Mouse (Mus musculus) left cerebral cortex, postnatal 25 days (tissue): ENCODE results near the gene Tchhl1. TPM values are rescaled to one million over a fixed set of nuclear protein-coding genes. Genes with fewer than 3 reads are reported as not detected.
A peak's percentile ranks its signal among the peaks of the same experiment; 100 is the strongest.
"Not testable (repeated sequence)": the region's sequence is repeated elsewhere in the genome, so short reads cannot be mapped to it uniquely, and the experiment has no call there.

Experiments used
- DNase-seq, 2 experiments: peaks; one replicate each; pipeline ENCODE4 v3.0.0; 2022; ENCODE audit warnings: low spot score in 2 of 2, mixed read lengths in 1 of 2
- intact Hi-C: fragments of 180-260 bp; cut with DNase I; formaldehyde crosslinking; loops from one replicate; pipeline ENCODE4 v1.15.1; 2025
- total RNA-seq, 2 experiments: library from RNA; stranded (reverse); gene quantifications; 2 replicates each; pipeline ENCODE4 v1.2.3; 2021

The Tchhl1 gene
- total RNA-seq: not detected

GRCm38 (mm10) chr3:93468561-93468960 lies at the start of gene Tchhl1:
Tchhl1 (plus strand) TSS chr3:93468754.
- intact Hi-C loops: no loop called here

GRCm38 (mm10) chr3:93431673-93432072 lies 36.9 kb upstream of the Tchhl1 start:
- DNase-seq: no peak

More at GRCm38 (mm10) chr3:93468561-93468960, at the start of gene Tchhl1:
- no peak for DNase-seq

GRCm38 (mm10) chr3:93442030-93442429 lies 26.5 kb upstream of the Tchhl1 start, which contains the start of gene Tchh:
Tchh (plus strand) TSS chr3:93442330.
- intact Hi-C loops: no loop called here

More at GRCm38 (mm10) chr3:93431673-93432072, 36.9 kb upstream of the Tchhl1 start:
- intact Hi-C loops: no loop called here

DNA sequence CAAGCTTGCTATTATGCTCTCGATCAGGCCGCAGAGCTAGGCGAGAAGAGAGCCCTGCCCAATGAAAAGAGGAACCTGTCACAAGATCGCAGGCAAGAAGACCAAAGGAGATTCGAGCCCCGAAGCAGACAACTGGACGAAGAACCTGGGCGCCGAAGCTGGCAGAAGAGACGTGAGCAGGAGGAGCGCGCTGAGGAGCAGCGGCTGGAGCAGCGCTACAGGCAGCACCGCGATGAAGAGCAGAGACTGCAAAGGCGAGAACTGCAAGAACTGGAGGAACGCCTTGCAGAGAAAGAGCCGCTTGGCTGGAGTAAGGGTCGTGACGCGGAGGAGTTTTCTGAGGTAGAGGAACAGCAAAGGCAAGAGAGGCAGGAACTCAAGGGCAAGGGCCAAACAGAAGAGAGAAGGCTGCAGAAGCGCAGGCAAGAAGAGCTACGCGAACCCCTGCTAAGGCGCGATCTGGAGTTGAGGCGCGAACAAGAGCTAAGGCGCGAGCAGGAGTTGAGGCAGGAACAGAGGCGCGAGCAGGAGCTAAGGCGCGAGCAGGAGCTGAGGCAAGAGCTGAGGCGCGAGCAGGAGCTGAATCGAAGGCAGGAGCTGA lies 25.0 kb upstream of the Tchhl1 start:
- intact Hi-C loops: no loop called here
- peak; percentile 28 to 29 for DNase-seq

More at GRCm38 (mm10) chr3:93442030-93442429, 26.5 kb upstream of the Tchhl1 start, which contains the start of gene Tchh:
- DNase-seq: no peak

GRCm38 (mm10) chr3:93444343-93445164 lies 24.0 kb upstream of the Tchhl1 start:
- intact Hi-C loops: no loop called here
- peak; percentile 68 to 79 for DNase-seq

DNA sequence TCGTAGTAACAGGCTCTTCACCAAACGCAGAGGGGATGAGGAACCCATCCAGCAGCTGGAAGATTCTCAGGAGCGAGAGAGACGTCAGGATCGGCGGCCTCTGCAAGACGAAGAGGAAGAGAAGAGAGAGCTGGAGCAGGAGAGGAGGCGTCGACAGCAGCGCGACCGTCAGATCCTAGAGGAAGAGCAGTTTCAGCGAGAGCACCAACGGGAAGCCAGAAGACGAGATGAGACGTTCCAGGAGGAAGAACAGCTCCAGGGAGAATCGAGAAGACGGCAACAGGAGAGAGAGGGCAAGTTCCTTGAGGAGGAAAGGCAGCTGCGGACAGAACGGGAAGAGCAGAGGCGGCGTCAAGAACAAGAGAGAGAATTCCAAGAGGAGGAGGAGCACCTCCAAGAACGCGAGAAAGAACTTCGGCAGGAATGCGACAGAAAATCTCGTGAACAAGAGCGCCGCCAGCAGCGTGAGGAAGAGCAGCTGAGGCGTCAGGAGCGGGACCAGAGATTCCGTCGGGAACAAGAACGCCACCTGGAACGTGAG lies 23.3 kb upstream of the Tchhl1 start:
- intact Hi-C loops: no loop called here
- DNase-seq: peak; percentile 20 to 21

DNA sequence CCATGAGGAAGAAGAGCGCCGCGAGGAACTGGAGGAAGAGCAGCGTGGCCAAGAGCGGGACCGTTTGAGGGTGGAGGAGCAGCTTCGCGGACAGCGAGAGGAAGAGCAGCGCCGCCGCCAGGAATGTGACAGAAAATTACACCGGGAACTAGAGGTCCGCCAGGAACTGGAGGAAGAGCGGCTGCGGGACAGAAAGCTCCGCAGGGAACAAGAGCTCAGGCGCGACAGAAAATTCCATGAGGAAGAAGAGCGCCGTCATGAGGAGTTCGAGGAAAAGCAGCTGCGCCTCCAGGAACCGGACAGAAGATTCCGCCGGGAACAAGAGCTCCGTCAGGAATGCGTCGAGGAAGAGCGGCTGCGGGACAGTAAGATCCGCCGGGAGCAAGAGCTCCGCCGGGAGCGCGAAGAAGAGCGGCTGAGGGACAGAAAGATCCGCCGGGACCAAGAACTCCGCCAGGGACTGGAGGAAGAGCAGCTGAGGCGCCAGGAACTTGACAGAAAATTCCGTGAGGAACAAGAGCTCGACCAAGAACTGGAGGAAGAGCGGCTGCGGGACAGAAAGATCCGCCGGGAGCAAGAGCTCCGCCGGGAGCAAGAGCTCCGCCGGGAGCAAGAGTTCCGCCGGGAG lies 22.3 kb upstream of the Tchhl1 start:
- intact Hi-C loops: no loop called here
- DNase-seq: peak; percentile 5 to 6

- intact Hi-C loops, DNase-seq: not testable (repeated sequence)
These were observed 21.8 kb upstream of the Tchhl1 start for GRCm38 (mm10) chr3:93446756-93447137.

GRCm38 (mm10) chr3:93447138-93447841 lies 21.3 kb upstream of the Tchhl1 start:
- intact Hi-C loops: no loop called here

DNA sequence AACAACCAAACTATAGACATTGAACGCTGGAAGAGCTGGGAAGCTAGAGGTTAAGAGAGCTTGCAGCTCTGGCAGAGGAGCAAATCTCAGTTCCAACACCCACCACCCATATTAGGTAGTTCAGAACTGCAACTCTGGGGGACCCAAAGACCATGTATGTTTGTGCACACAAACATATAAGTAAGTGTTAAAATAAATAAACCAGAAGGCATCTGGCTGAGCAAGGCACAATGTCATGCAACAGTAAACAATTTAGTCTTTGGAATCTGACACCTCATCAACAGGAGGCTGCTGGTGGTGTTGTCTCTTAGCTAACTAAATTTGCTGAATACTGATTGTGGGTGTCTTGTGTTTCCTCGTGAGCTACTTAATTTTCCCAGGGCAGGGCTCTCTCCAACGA lies 2.0 kb upstream of the Tchhl1 start:
- intact Hi-C loops: no loop called here
- no peak for DNase-seq

More at GRCm38 (mm10) chr3:93447138-93447841, 21.3 kb upstream of the Tchhl1 start:
- peak; percentile 72 to 81 for DNase-seq

DNA sequence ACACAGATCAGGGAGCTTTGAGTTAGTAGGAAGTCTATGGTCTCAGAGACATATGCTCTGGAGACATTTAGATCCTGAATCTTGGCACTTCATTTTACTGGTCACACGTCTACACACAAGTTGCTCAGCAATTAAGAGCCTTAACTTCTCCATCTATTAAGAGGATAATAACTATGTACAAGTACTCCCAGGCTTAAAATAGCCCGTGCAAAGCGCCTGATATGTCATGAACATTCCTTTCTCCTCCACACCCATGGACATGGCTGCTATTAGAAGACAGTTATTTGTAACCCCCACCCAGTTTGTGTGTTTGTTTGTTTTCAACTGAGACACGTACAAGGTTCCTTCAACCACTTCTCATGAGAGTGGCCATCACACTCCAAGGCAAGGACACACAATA lies 1.4 kb upstream of the Tchhl1 start:
- no peak for DNase-seq
- intact Hi-C loops: no loop called here

- DNase-seq: no peak
- intact Hi-C loops: no loop called here
These were observed 1.1 kb downstream of the Tchhl1 start for GRCm38 (mm10) chr3:93469629-93470028.

DNA sequence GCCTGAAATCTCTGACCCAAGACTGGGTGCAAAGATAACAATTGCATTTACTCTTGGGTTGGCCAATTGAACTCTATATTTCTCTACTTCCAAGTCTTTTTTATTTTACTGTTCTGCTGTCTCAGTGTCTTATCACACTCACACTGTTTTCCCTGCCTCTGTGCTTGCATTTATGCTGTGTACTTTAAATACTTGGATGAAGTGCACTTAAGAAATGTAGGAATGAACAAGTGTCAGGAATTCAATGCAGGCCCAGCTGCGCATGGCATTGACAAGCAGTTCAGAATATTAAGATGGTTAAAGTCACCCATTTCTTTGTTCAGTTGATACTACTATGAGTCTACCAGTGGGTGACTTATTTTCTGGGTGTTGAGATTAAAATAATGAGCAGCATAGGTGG lies 11.5 kb downstream of the Tchhl1 start:
- DNase-seq: no peak
- intact Hi-C loops: no loop called here

DNA sequence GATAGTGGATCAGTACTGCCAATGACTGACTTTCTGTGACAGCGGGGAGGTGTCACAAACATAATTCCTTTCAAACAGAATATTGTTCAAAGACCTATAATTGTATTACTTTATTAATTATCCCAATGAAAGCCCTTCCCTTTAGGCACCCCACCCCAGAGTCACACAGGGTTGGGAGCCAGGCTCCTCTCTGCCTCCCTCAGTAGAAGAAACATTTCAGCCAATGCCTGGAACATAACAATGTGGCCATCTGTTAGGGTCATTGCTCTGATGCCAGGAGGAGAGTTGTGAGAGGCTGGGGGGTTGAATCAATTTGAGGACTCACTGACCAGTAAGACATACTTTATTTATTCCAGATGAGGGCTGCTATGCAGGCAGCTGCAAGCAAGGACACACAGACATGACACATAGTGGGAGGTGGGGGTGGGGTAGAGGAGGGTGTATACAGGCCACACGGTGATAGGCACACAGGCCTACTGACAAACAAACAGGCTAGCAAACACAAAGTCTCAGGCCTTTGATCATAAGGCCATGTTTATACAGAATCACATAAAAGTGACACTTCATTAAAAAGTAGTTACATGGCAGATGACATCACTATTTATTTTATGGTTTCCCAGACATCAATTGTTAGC lies 13.5 kb downstream of the Tchhl1 start:
- intact Hi-C loops: no loop called here
- DNase-seq: no peak

- intact Hi-C loops: no loop called here
- no peak for DNase-seq
These were observed 17.1 kb downstream of the Tchhl1 start for GRCm38 (mm10) chr3:93485611-93486010.

GRCm38 (mm10) chr3:93488541-93488940 lies 20.0 kb downstream of the Tchhl1 start:
- no peak for DNase-seq
- intact Hi-C loops: no loop called here

- DNase-seq: no peak
- intact Hi-C loops: loop anchor here (5.0 kb wide), 2 partner anchors 180 to 360 kb away; no protein-coding TSS in a partner anchor
These were observed 23.6 kb downstream of the Tchhl1 start for GRCm38 (mm10) chr3:93492176-93492575.

- intact Hi-C loops: loop anchor here (1.0 to 5.0 kb wide), 4 partner anchors 132 to 379 kb away; no protein-coding TSS in a partner anchor
These were observed 25.4 kb downstream of the Tchhl1 start for GRCm38 (mm10) chr3:93493992-93494391.

GRCm38 (mm10) chr3:93494774-93495173 lies 26.2 kb downstream of the Tchhl1 start:
- intact Hi-C loops: loop anchor here (1.0 to 5.0 kb wide), 4 partner anchors 132 to 380 kb away; no protein-coding TSS in a partner anchor
- peak in 1 of 2 experiments; percentile 13 for DNase-seq

More at GRCm38 (mm10) chr3:93493992-93494391, 25.4 kb downstream of the Tchhl1 start:
- DNase-seq: peak; percentile 76 to 87
